Mouse (Mus musculus) yolk sac, embryonic 10.5 days (tissue): ENCODE measurements around the gene Dchs1.
"Not testable (repeated sequence)": the region's sequence is repeated elsewhere in the genome, so short reads cannot be mapped to it uniquely, and the experiment has no call there.

Experiments
- DNase-seq: peaks from one replicate; pipeline ENCODE4 v3.0.0-alpha.2; 2017; ENCODE audit warnings: low spot score

The Dchs1 gene

DNA sequence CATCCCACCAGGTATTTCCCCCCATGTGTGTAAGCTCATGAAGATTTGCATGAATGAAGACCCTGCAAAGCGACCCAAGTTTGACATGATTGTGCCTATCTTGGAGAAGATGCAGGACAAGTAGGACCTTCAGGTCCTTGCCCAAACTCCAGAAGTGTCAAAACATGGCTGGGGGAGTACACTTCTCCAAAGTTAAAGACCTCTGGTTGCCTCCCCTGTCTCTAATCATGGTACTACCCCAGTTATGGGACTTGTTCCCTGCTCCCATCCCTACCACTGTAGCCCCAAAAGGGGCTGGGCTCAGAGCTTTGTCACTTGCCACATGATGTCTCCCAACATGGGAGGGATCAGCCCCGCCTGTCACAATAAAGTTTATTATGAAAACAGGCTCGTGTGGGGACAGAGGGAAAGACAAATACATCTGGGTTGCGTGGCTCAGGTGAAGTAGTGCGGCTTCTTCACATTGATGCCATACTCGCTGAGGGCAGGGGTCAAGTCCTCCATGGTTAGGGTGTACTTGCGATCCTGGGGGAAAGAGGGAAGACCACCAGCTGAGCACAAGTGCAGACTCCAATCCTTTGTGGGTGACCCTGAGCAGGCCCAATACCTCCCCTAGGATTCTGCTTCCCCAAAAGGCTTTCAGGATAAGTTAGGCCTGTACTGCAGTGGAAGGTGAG, 44.8 kb downstream of the Dchs1 start:
- not testable (repeated sequence) for DNase-seq

DNA sequence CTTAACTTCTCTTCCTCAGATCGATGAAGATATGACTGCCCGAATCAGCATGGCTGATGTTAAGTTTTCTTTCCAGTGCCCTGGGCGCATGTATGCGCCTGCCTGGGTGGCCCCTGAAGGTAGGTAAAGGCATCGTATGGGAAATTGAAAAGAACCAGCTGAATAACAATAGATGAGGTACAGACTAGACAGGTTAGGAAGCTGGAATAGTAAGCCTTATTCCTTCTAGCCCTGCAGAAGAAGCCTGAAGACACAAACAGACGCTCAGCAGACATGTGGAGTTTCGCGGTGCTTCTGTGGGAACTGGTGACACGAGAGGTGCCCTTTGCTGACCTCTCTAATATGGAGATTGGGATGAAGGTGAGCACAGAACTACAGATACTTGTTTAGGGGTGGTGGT, 45.5 kb downstream of the Dchs1 start:
- DNase-seq = no peak

DNA sequence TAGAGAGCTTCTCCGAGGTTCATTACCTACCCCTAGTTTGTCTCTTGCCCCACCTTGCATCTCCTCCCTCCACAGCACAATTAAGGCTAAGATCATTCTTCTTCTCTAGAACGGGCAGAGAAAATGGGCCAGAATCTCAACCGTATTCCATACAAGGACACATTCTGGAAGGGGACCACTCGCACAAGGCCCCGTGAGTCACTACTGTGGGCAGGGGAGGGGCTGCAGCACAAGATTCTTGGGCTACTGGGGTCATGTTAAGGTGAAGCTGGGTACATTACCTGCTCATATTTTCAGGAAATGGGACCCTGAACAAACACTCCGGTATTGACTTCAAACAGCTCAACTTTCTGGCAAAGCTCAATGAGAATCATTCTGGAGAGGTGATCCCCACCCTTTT, 46.6 kb downstream of the Dchs1 start:
- DNase-seq = no peak

DNA sequence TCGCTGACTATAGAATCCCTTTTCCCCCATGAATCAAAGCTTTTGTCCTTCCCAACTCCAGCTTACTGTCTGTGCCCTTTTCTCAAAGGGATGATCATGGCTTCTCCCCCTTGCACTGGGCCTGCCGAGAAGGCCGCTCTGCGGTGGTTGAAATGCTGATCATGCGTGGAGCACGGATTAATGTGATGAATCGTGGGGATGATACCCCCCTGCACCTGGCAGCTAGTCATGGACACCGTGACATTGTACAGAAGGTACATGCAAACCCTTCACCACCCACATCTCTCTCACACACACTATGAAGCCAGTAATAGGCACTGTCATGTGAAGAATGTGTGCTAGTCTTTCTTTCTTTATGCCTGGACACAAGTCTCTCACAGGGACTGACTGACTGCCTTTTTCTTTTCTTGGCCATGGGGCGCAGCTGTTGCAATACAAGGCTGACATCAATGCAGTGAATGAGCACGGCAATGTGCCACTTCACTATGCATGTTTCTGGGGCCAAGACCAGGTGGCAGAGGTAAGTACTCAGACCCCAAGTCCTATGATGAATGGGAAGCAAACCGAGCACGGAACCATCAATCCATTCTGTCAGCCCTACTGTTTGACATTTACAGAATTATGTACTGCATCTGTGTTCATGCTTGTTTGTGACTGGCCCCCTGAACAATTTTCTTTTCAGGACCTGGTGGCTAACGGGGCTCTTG, 47.2 kb downstream of the Dchs1 start:
- no peak for DNase-seq

DNA sequence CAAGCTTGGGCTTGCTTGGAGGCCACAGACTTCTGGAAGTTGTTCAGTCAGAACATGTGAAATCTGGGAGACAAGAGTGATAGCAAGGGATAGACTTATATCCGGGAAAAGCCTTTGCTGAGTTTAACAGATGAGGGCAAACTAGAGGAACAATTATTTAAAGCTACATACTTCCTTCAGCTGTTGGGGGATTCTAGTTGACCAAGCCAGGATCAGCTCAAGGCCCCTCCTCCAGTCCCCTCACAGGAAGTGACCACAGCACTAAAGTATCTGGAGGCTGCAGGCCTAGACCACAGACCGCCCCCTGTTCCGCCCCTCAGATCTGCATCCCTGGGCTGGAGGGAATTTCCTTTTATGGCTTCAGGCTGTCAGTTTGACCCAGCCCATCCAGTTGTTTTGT, 48.5 kb downstream of the Dchs1 start:
- DNase-seq = peak; percentile 76

DNA sequence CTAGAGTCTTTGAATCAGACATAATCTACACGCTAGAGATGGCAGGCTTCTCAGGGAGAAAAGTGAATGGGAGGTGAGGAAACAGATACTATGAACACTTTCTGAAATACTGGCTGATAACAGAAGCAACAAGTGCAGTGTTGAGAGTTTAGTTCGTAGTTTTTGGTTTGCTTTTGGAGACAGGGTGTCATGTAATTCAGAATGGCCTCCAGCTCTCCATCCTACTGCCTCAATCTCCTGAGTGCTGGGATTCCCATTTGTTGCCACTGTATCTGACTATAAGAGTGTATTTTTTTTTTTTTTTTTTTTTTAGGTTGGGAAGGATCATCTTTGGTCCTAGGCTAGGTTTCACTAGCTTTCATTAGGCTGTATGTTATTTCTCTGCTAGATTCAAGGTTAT, 49.2 kb downstream of the Dchs1 start:
- DNase-seq = no peak

DNA sequence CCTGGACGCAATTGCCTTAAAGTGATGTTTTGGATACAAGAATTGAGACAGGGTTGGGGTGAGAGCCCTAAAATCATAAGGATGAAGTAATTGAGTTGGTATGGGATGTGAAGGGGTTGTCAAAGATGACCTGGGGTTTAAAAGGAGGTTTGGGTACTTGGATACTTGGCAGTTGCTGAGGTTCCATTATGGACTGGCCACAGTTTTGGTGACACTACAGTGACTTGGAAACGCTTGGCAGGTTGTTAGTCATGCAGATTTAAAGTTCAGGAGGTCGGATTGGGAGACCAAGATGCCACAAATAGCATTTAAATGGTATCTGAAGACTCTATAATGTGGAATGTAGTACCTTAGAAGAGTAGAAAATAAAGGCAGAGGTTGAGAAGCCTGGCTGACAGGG, 49.8 kb downstream of the Dchs1 start:
- no peak for DNase-seq

DNA sequence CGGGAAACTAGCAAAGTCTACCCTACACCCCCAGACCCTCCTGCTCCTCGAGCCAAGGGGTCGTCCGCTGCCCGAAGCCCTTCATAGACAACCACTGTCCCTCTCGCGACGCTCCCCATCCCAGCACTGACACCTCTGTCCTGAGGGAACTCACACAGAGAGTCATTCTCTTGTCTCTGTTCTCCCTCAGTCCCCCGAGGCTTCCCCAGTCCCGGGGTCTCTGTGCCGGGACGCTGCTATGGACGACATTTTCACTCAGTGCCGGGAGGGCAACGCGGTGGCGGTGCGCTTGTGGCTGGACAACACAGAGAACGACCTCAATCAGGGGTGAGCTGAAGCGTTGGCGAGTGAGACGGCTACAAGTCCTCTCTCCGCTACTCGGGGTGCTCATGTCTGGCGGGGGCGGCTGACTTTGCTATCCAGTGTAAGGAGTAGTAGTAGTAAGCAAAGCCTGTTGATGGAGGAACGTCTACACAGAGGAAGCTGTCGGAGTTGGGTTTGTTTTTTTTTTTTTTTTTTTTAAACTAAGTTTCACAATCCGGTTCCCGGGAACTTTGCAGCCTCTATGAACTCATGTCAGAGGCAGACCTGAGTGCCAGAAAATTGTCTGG, 50.4 kb downstream of the Dchs1 start, which contains the start of gene Rrp8:
Gene Rrp8, minus strand, starts transcription at position 475 of the 611 bp plus-strand sequence.
- peak; percentile 54 for DNase-seq

DNA sequence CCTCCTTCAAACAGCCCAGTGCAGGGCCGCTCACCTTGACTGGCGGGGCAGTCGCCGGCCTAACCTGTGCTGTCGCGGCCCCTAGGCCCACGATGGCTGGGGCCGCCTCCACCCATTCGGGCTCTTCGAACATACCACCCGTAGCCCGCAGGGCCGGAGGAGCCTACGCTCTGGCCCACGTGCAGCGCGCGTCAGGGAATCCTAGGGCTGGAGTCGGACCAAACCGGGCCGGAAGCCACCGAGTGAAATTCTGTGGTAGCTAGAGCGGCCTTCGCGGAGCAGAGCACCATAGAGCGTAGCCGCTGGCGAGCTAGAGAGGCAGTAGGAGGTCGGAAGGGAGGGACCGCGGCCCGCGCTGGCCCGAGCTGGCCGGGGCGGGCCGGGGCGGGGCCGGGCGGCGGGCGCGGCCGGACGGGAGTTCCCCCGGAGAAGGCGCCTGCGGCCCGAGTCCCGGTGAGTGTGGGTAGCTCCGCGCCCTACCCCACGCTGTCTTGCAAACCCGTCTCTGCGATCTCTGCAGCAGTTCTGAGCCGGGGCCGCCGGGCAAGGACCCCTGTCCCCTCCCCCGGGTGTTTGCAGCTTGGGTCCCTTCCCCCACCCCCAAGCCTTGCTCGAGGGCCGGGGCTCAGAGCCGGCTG, 51.1 kb downstream of the Dchs1 start, which contains the start of gene Ilk:
Gene Ilk, plus strand, starts transcription at position 329 of the 638 bp plus-strand sequence.
- DNase-seq = peak; percentile 90

DNA sequence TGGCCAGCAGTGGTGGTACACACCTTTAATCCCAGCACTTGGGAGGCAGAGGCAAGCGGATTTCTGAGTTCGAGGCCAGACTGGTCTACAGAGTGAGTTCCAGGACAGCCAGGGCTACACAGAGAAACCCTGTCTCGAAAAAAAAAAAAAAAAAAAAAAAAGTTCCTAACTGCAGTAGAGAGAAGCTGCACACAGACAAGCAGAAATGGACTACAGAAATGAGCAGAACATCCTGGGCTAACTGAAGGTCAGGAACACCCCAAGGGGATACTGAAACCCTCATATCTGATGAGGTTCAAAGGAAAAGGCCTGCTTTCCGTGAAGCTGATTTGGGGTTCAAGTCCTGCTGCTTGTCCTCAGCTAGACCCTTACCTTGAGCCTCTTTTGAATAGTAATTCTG, 52.0 kb downstream of the Dchs1 start:
- not testable (repeated sequence) for DNase-seq

DNA sequence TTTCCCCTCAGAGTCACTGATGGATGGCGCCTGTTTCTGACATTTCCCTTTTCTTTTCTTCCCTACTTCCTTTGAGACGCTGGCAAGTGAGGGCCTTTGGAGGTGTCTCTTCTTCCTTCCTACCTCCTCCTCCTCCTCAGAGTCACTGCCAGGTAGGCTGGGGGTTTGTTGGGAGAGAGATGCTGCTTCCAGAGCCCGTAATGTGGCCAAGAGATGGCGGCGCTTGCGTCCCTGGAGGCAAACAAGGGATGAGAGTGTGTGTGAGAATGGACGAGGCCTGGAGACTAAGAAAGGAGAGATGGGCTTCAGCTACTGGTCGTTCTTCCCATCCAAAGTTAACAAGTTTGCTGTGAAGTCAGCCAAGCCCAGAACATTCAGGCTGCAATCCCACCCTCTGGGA, 52.6 kb downstream of the Dchs1 start:
- no peak for DNase-seq

DNA sequence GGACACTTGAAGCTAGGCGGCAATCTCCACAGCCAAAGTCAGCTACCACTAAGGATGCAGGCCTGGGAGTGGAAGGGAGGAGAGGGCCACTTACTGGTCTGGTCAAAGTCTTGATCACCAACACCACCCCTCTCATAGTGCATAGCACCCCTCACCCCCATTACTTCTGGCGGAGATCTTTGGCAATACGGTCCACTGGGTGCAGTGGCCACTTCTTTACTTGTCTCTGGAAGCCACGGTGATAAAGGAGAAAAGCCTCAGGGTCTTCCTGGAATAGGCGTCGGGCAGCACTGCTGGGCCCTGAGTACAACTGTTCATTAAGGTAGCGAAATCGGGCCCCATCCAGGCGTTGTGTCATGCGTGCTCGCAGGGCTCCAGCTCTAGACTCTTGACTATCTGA, 53.6 kb downstream of the Dchs1 start:
- DNase-seq = no peak

DNA sequence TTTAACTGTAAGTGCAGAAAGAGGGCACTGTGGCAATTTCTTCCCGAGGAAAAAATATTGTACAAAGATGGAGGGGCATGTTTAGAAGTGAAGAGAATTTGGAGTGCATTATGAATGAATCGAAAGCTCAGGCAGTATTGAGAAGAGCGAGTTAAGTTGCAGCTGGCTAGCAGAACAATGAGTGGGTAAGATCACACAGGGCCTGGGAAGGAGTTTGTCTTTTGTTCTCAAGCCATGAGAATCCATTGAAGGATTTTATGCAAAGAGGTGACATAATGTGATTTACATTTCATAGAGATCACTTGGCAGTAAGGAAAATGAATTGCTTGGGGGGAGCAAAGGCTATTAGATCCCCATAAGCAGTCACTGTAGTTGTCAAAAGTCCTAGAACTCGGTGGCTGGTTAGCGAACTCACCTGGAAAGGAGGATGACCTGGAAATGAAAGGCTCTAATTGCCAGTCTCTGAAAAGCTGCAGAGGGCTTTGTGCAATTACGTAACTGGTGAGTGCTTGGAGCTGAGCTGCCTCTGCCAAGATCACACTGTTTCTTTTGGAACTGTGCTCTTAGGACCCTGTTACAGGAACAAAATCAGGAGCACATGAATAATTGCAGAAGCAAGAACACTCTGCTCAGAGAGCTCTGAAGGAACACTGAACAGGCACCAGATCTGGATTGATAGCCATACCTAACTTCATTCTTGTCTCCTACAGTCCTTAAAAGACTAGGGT, 58.6 kb downstream of the Dchs1 start:
- no peak for DNase-seq

DNA sequence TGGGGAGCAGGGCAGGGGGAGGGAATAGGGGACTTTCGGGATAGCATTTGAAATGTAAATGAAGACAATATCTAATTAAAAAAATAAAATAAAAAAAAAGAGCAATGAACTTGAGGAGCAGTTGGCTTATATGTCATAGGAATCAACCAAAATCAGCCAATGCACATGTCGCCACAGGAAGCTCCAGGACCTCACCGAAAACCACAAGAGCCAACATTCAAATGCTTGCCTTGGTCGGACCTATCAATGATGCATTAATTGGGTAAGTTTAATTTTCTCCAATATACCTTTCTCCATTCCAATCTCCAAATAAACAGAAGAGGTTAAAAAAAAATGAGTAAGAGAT, 60.5 kb downstream of the Dchs1 start:
- no peak for DNase-seq

DNA sequence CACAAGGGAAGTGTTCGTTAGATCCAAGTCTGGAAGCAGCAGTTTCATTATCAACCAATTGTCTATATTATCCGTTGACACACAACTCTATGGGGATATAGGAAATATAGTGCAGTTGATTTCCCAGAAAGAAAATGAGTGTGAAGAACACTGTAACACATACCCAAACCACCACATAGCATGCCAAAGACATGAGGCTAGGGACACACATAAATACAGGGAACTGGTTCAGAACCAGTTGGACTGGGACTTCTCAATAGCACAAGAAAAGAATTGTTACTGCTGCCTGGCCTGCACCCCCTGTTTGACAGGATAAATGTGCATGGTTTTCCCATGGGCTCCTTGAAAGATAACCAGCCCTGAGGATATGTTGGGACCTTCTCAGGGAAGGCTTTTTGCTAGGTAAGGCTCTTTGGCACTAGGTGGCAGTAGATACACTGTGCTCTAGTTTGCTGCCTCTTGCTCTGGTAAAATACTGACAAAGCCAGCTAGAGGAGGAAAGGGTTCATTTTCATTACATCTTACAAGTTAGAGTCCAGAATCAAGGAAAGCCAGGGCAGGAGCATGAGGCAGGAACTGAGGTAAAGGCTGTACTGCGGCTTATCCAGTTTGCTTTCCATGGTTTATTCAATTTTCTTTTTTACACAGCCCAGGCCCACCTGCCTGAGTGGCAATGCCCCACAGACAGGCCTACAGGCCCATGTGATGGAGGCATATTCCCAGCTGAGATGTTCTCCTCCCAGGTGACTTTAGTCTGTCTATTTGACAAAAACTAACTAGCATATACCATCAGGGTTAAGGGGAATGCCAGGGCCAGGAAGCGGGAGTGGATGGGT, 61.1 kb downstream of the Dchs1 start:
- DNase-seq = no peak

DNA sequence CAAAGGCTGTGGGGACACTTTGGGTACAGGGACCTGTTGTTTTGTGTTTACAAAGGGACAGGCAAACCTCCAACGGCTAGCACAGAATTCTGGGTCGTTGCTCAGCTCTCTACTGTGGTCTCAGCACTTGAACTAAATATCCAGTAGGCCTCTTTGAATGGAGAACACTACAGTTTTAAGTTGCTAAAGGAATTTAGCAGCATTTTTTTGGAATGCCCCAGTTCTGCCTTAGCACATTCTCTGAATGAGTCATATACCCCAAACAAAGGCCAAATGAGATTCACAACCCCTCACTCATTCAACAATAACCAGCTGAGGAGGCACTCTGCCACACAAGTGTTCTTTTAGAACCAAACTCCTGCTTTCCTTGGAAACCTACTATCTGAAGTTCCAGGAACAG, 65.5 kb downstream of the Dchs1 start:
- no peak for DNase-seq

DNA sequence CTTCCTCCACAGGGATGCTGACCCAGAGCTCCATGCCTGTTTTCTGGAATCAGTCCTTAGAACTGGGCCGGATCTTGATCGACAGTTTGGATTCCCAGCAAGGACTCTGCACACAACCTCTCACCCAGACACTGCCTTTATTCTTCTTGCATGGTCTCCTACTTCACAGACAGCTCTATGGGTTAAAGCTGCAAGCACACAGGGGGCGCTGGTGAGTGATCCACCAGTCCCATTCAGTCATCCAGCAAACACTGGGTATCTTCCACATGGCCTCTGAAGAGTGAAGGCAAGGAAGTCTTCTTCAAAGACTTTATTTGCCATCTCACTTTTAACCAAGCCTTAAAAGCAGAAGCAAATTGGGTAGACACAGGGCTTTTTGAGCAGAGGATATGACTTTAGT, 72.1 kb downstream of the Dchs1 start:
- DNase-seq = no peak

DNA sequence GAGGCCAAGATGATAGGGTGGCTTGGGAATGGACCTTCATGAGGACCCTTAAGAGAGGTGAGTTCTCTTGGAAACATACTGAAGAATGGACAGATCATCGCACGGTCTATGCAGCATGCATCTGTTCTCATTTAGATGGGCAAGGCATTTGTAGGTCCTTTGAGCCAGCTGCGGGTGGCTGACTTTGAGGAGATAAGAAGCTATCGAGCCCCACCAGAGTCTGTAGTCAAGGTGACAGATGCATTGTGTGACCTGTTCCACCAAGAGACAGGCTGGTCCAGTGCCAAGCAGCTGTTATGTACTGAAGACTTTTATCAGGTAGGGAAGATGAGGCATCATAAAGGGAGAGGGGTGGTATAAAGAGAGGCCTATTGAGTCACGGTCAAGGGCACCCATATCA, 78.7 kb downstream of the Dchs1 start:
- DNase-seq = no peak

DNA sequence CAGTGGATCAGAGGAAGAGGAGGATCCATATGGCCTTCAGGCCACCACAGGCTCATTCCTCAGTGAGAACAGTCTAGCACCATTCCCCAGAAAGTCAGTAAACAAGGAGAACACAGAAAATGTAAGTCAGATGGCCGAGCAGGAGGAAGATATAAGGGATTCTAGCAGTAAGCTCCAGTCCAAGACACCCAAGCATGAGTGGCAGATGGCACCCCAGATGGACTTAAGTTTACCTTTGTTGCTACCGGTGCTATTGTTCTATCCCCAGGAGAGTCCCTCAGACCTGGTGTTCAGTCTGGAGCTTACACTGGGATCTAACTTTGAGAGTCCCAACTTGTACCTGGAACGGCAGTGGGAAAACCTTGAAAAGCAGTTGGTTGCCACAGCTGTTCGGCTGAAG, 83.6 kb downstream of the Dchs1 start:
- no peak for DNase-seq

DNA sequence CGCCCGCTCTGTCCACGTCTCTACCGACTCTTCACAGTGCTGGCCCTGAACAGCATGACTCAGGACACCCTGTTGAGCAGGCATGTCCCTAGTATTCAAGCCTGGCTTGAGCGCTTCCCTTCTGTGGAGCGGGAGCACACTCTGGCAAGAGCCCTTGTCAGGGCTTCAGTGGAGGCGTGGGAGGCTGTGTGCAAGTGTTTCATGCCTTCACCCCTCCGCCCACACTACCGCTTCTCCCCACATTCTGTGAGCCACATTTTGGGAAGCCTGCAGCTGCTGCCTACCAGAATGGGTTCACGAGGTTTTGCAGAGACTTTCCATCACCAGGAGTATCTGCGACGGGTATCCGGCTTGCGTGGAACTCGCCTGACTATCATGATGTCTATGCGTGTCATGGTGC, 84.3 kb downstream of the Dchs1 start:
- no peak for DNase-seq
